Mouse (Mus musculus) embryonic fibroblast, embryonic 13.5 days (primary cell): ENCODE results near the gene Tymp. TPM values are rescaled to one million over a fixed set of nuclear protein-coding genes. Genes with fewer than 3 reads are reported as not detected.
A peak's percentile ranks its signal among the peaks of the same experiment; 100 is the strongest.

Source experiments
- H3K27ac ChIP-seq: 2 replicates; pipeline ENCODE4 v1.5.1; 2012; ENCODE audit warnings: low read length, control low read depth, inconsistent platforms; ENCODE audit not compliant: insufficient read depth
- H3K4me1 ChIP-seq: 2 replicates; pipeline ENCODE4 v1.6.1; 2011; ENCODE audit warnings: low read length; ENCODE audit not compliant: control insufficient read depth, insufficient read depth
- H3K4me3 ChIP-seq: 2 replicates; pipeline ENCODE4 v1.5.1; 2011; ENCODE audit warnings: mild to moderate bottlenecking, control low read depth, low read length; ENCODE audit not compliant: insufficient read depth
- CTCF ChIP-seq: IDR thresholded peaks from 2 replicates; pipeline ENCODE4 v1.5.1; 2011; ENCODE audit warnings: mild to moderate bottlenecking, control low read depth, low read length, moderate library complexity, borderline replicate concordance; ENCODE audit not compliant: insufficient read depth
- POLR2A ChIP-seq: IDR thresholded peaks from 2 replicates; pipeline ENCODE4 v1.6.1; 2011; ENCODE audit warnings: low read depth, mild to moderate bottlenecking, control low read depth, low read length, moderate library complexity
- polyA plus RNA-seq: library from polyadenylated mRNA; stranded (reverse); fragments of >200 nt; gene quantifications from 2 replicates; pipeline ENCODE4 v1.2.4, GENCODE M21; 2011; ENCODE audit warnings: low read depth; ENCODE audit not compliant: missing spikeins, insufficient read length

Tymp gene
- polyA plus RNA-seq, 1 experiment = not detected

DNA sequence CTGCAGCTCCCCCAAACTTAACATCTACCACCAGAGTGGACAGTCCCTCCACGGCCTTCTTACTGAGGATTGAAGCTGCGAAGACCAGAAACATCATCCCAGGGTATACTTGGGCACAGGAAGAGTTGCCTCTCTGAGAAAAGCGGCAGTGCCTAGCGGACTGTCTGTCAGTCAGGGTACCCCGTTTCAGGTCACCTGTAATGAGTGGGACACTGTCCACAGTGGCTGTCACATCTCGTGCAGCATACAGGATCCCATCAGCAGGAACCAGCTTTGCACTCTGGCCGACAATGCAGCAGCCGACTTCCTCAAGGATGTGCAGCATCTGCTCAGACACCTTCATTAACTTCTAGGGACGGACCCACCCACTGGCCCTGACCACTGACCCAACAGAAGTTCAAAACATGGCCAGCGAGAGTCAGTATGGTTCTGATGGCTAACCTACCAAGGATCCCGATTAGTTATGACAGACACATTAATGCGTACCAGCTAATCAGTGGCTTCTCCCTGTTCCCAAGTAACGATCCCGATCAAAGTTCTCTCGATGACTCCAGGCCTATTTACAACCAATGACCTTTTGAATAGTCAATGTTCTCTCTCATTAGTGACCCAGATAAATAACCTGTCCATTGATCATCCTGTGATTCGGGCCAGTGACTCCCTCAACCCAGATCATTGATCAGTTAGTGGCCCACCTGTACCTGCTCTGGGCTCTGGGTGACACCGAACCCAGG, 1.9 kb downstream of the Tymp start:
- Histone ChIP-seq H3K4me3 (no peak overlapping the region), H3K27ac (no peak overlapping the region), H3K4me1 (no peaks in the 10 kb centered on the region; the same call in 1 of the 2 replicates)
- TF ChIP-seq POLR2A (no peak), CTCF (no peak)

DNA sequence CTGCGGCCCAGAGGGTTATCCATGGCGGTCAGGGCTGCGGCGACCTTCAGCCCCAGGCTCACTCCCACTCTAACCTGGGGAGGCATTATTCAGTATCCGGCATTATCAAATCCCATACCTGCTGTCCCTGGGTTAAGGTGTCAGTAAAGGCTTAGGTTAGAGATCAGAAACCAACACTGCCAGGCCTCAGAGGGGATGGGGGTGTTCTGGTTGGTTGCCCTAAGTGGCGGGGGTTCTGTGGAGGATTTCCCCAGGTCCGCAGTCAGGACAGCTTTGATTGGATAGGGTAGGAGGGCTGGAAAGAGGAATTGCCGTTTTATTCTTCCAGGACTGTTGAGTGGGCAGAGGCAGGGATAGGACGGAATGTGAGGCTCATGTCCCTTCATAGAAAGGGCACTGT, 2.5 kb downstream of the Tymp start:
- no peaks in the 10 kb centered on the region; the same call in 1 of the 2 replicates for H3K4me1 ChIP-seq
- peak overlapping the region; percentile 54 for H3K4me3 ChIP-seq
- no peak for TF ChIP-seq POLR2A
- no peak for TF ChIP-seq CTCF
- no peak overlapping the region for H3K27ac ChIP-seq

DNA sequence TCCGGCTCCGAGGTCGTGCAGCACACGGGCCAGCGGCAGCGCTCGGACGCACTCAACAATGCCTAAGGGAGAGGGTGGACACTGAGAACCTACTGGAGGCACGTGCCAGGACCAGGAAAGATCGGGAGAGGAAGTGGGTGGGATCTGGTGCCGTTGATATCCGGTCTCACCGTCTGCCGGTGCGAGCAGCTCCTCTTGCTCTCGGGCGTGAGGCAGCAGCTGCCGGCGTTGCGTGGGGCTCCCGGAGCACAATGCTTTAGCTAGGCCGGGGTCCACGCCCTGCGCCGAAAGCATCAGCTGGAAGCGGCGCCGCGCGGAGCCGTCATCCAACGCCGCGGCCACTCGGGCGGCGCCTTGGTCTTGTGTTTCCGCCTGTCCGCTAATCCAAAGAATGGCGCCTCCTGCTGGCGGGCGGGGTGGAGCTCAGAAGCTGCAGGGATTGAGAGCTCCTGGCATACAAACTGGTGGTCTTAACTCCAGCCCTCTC, 3.0 kb downstream of the Tymp start, which contains the start of gene Sco2:
Gene Sco2, minus strand, starts transcription at position 85 of the 487 bp plus-strand sequence.
- Histone ChIP-seq H3K4me1 (no peaks in the 10 kb centered on the region; the same call in 1 of the 2 replicates), H3K4me3 (peak within 1 kb of the TSS; percentile 54), H3K27ac (peak within 1 kb of the TSS; percentile 91)
- peak; percentile 50; the same call in 1 of the 2 replicates for TF ChIP-seq CTCF
- TF ChIP-seq POLR2A = peak; percentile 80

DNA sequence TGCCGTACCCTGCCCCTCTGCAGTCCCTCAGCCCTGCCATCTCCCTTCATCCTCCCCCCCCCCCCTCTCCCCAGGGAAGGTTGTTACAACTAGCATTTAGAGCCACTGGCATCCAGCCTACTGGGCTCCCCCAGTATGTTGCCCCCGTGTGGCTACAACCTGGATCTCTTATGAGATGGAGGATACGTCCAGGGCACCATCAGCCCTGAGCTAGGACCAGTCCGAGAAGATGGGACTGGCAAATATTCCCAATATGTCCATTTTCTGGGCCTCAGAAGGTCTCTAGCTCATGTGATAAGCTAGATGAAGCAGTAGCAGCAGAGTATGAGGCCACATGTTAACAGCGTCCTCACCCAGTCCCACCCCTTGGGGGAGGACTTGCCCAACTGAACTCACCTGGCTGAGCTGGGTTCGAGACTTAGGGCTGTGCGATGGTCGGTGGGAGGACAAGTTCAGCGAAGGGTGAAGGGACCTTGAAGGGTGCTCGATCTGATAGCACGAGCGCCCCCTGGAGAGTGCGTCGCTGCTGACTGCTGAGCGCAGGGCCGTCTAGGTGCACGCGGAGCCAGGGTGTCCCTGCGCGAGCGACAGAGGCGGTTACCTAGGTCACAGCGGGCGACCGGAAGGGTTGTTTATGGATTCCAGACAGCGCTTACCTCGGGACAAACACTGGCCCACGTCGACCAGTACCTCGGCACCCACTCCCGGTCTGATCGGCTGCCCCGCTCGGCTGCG, 3.6 kb downstream of the Tymp start:
- no peaks in the 10 kb centered on the region; the same call in 1 of the 2 replicates for H3K4me1 ChIP-seq
- TF ChIP-seq CTCF = peak; percentile 82
- no peak; the same call in 1 of the 2 replicates for TF ChIP-seq POLR2A
- peak overlapping the region; percentile 91 for H3K27ac ChIP-seq
- peak overlapping the region; percentile 54 for H3K4me3 ChIP-seq

DNA sequence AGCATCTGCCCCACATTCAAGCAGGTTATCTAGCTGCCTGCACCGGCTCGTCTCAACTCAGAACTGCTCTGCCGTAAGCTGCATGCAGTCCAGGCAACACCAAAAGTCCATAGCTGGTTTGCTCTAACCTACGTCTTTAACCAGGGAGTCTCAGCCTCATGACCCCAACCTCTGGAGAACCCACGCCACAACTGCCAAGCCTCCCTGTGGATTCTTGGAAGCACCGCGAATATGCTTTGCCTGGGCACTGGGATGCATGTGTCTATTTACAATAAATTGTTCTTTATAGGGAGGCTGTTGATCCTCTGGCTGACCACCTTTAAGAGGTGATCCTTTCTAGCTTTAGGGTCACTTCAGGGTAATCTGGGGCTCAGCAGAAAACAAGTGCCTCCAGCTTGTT, 4.3 kb downstream of the Tymp start:
- Histone ChIP-seq H3K4me3 (peak overlapping the region; percentile 54), H3K4me1 (no peaks in the 10 kb centered on the region; the same call in 1 of the 2 replicates), H3K27ac (no peak overlapping the region)
- TF ChIP-seq CTCF = no peak
- no peak for TF ChIP-seq POLR2A

DNA sequence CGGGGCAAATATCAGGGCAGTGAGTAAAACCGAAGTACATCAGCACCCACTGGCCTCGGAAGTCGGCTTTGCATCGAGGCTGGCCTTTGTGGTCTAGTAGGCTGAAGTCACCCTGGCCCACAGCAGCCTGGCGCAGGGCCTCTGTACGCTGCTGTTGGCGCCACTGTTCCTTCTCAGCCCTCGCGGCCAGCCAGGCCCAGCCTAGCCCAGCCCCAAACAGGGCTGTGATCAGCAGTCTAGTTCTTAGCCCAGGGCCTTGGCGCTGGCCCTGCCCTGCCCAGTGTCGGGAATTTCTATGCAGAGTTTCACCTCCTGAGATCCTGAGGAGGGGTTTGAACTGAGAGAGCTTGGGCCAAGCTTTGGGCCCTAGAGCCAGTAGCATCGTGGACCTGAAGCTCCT, 4.8 kb downstream of the Tymp start:
- Histone ChIP-seq H3K4me3 (no peak overlapping the region), H3K4me1 (no peaks in the 10 kb centered on the region; the same call in 1 of the 2 replicates), H3K27ac (no peak overlapping the region)
- no peak for TF ChIP-seq POLR2A
- TF ChIP-seq CTCF = no peak

DNA sequence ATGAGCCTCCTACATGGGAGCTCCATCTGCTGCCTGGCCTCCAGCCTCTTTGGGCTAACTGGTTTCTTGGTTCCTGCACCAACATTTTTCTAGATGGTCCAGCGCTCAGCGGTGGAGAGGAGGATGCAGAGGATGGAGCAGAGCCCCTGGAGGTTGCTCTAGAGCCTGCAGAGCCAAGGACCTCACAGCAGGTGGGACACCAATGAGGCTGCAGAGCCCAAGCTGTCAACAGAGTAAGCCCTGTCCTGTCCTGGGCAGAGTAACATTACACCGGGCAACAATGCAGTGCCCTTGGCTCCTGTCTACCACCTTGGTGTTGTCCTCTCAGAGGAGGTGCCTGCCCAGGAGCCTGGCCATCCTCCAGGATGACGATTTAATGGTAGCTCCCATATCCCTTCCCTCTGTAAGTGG, 11.7 kb downstream of the Tymp start:
- Histone ChIP-seq H3K27ac (no peak overlapping the region), H3K4me3 (no peak overlapping the region), H3K4me1 (no peaks in the 10 kb centered on the region)
- no peak for TF ChIP-seq POLR2A

DNA sequence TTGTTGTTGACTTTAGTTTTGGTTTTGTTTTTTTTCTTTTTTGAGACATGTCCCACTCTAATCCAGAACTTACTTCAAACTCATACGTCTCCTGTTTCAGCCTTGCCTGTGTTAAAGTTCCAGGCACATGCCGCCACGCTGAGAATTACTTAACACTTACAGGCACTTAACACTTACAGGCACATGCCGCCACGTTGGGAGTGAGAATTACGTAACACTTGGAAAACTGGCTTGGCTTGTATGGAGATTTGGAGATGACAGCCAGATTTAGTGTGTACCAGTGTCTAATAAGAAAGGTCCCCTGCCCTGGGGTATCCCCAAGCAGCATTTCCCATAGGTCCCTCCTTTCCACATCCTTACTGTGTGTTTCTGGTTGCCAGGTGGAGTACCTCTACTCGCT, 13.8 kb downstream of the Tymp start:
- TF ChIP-seq POLR2A = no peak
- TF ChIP-seq CTCF = no peak
- Histone ChIP-seq H3K27ac (no peak overlapping the region), H3K4me3 (no peak overlapping the region), H3K4me1 (no peaks in the 10 kb centered on the region)

DNA sequence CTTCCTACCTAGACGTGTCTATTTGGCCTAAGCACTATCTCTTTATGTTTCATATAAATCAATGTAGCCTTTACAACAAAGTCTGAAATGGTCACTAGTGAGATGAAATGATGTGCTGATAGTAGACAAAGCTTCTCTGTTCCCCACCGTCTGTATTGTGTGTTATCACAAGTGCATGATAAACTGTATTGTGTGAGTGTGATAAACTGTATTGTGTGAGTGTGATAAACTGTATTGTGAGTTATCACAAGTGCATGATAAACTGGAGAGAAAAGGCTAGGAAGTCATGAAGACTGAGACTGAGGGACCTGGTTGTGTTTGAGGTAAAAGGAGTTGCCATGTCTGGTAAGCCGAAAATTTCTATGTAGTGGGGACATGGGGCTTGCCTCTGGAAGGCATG, 18.1 kb downstream of the Tymp start:
- Histone ChIP-seq H3K4me3 (no peak overlapping the region), H3K4me1 (no peaks in the 10 kb centered on the region), H3K27ac (no peak overlapping the region)
- TF ChIP-seq POLR2A = no peak
- no peak for TF ChIP-seq CTCF

DNA sequence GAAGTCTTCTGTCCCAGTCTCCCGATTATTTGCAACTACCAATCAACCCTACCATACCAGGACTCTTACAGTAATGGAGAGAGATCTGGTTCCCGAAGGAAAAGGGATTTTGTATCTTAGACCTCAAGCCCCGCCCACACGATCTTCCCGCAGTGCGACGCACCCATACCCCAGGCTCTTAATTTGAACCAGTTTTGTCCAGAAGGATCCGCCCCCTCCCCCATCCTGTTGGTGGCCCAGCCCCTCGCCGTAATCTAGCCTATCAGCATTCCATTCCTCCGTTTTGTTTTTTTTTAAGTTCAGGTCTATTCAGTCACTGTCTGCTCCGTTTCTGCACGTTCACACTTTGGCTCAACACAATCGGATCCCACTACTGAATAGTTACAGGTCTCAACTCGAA, 20.5 kb downstream of the Tymp start:
- H3K4me1 ChIP-seq = no peaks in the 10 kb centered on the region
- no peak for TF ChIP-seq CTCF
- TF ChIP-seq POLR2A = peak; percentile 56
- H3K27ac ChIP-seq = peak overlapping the region; percentile 74
- peak overlapping the region; percentile 85 for H3K4me3 ChIP-seq
